ENCODE assay signal across 22 mouse cellular contexts in genomic region chr1:188060493-188060892, GRCm38 (mm10).
DNase-seq lines count a peak whose midpoint lies in the region; ATAC-seq lines count a peak whose summit lies in the region.
"Had no signal": no experiment of that assay in that cellular context is flagged by ENCODE, and none has a peak within 500 bp of the region (broad histone marks: within the 10 kb centered on the region; RNA-seq: fewer than 3 reads in every experiment).

No protein-coding gene starts in this region.

- peaks cover 12% of the 10 kb centered on the region for H3K4me1 ChIP-seq in heart, embryonic 12.5 days (replicated peaks)
- no peaks in the 10 kb centered on the region for H3K4me1 ChIP-seq in kidney, embryonic 14.5 days (ENCODE audit: control insufficient read depth, insufficient read depth, low read length)
- H3K4me1 ChIP-seq: embryonic facial prominence, embryonic 13.5 days; embryonic facial prominence, embryonic 15.5 days; forebrain, embryonic 10.5 days; forebrain, embryonic 15.5 days had no signal

- H3K9ac ChIP-seq in heart, embryonic 12.5 days, result no peak overlapping the region
- no peak overlapping the region for H3K9ac ChIP-seq in kidney, embryonic 14.5 days (ENCODE audit: low read depth, low read length)
- H3K9ac ChIP-seq: embryonic facial prominence, embryonic 13.5 days; embryonic facial prominence, embryonic 15.5 days; forebrain, embryonic 13.5 days; forebrain, embryonic 15.5 days had no signal

- no peaks in the 10 kb centered on the region for H3K27me3 ChIP-seq in heart, embryonic 12.5 days (replicated peaks)
- no peaks in the 10 kb centered on the region for H3K27me3 ChIP-seq in kidney, embryonic 14.5 days (ENCODE audit: control insufficient read depth, insufficient read depth, low read length)
- H3K27me3 ChIP-seq: embryonic facial prominence, embryonic 13.5 days; embryonic facial prominence, embryonic 15.5 days; forebrain, embryonic 13.5 days; forebrain, embryonic 15.5 days had no signal

- ATAC-seq in heart, embryonic 12.5 days (ENCODE audit: insufficient number of reproducible peaks, low FRiP score), result no peak
- ATAC-seq in kidney, embryonic 14.5 days (ENCODE audit: low FRiP score, low TSS enrichment), result no peak
- ATAC-seq: forebrain, embryonic 13.5 days; forebrain, embryonic 15.5 days had no signal

- no peak overlapping the region for H3K4me3 ChIP-seq in heart, embryonic 12.5 days
- no peak overlapping the region for H3K4me3 ChIP-seq in kidney, embryonic 14.5 days (ENCODE audit: low read length)
- H3K4me3 ChIP-seq: embryonic facial prominence, embryonic 13.5 days; embryonic facial prominence, embryonic 15.5 days; erythroblast, embryonic 14.5 days; forebrain, embryonic 10.5 days; forebrain, embryonic 13.5 days; forebrain, embryonic 15.5 days had no signal

- whole genome bisulfite sequencing in heart, embryonic 12.5 days, result 90% methylated on average over 7 of the region's 7 CpGs
- 82% methylated on average over 7 of the region's 7 CpGs for WGBS in kidney, embryonic 14.5 days

- H3K27ac ChIP-seq in heart, embryonic 12.5 days (ENCODE audit: poor library complexity, severe bottlenecking), result no peak overlapping the region
- H3K27ac ChIP-seq in kidney, embryonic 14.5 days (ENCODE audit: low read depth, low read length), result no peak overlapping the region
- H3K27ac ChIP-seq: embryonic facial prominence, embryonic 13.5 days; embryonic facial prominence, embryonic 15.5 days; forebrain, embryonic 10.5 days; forebrain, embryonic 13.5 days; forebrain, embryonic 15.5 days had no signal

- H3K36me3 ChIP-seq in heart, embryonic 12.5 days, result peaks cover 9% of the 10 kb centered on the region
- no peaks in the 10 kb centered on the region for H3K36me3 ChIP-seq in kidney, embryonic 14.5 days (ENCODE audit: control insufficient read depth, insufficient read depth, low read length)
- H3K36me3 ChIP-seq: embryonic facial prominence, embryonic 13.5 days; embryonic facial prominence, embryonic 15.5 days; forebrain, embryonic 10.5 days; forebrain, embryonic 15.5 days had no signal

- DNase-seq in heart, adult 11 months, result peak; percentile 61
- peak; percentile 52 for DNase-seq in kidney, adult 9 months
- DNase-seq in kidney, postnatal 36 days, result peak; percentile 24 to 42
- no peak for DNase-seq in kidney, postnatal 10 days
- DNase-seq: adrenal gland, adult 2 months; adrenal gland, postnatal 10 days; adrenal gland, postnatal 25 days; cerebellum, adult 11 months; cerebellum, adult 18-20 months; cerebellum, adult 8-10 months; cerebellum, adult 9-11 months; cerebellum, postnatal 14 days; cerebellum, postnatal 36 days; embryo, embryonic 11 days had no signal

- H3K4me2 ChIP-seq in heart, embryonic 12.5 days, result no peak overlapping the region
- no peak overlapping the region for H3K4me2 ChIP-seq in kidney, embryonic 14.5 days (replicated peaks; ENCODE audit: low read depth, low read length)
- H3K4me2 ChIP-seq: embryonic facial prominence, embryonic 13.5 days; embryonic facial prominence, embryonic 15.5 days; forebrain, embryonic 13.5 days; forebrain, embryonic 15.5 days had no signal

- H3K9me3 ChIP-seq in heart, embryonic 12.5 days (replicated peaks), result 0 out of 2 replicates have a peak, but pooled peaks cover 3% of the 10 kb centered on the region
- H3K9me3 ChIP-seq in kidney, embryonic 14.5 days (ENCODE audit: control insufficient read depth, low read length), result no peaks in the 10 kb centered on the region
- H3K9me3 ChIP-seq: embryonic facial prominence, embryonic 13.5 days; embryonic facial prominence, embryonic 15.5 days; forebrain, embryonic 10.5 days; forebrain, embryonic 13.5 days; forebrain, embryonic 15.5 days had no signal
